Mouse (Mus musculus) limb, embryonic 14.5 days (tissue): ENCODE results near the gene Uchl3. TPM values are rescaled to one million over a fixed set of nuclear protein-coding genes. Genes with fewer than 3 reads are reported as not detected.

Source experiments
- ATAC-seq: fragments of 200-750 bp; cut with Nextera tagmentation; 2 replicates; pipeline ENCODE4 v1.8.0; 2017; ENCODE audit warnings: low read depth, moderate number of reproducible peaks, moderate TSS enrichment; ENCODE audit not compliant: low FRiP score
- DNase-seq: peaks from one replicate; pipeline ENCODE4 v3.0.0-alpha.2; 2015; ENCODE audit warnings: low spot score
- H3K27ac ChIP-seq: fragments of 300-500 bp; sonication (generic); replicated peaks from 2 replicates; pipeline ENCODE4 v1.5.1; 2014; ENCODE audit warnings: low read depth, mild to moderate bottlenecking, low read length, moderate library complexity, mixed read lengths
- H3K27me3 ChIP-seq: fragments of 300-500 bp; sonication (generic); 2 replicates; pipeline ENCODE4 v1.6.1; 2014; ENCODE audit warnings: low read length, mixed read lengths; ENCODE audit not compliant: control insufficient read depth, insufficient read depth
- H3K36me3 ChIP-seq: fragments of 300-500 bp; sonication (generic); 2 replicates; pipeline ENCODE4 v1.6.1; 2014; ENCODE audit warnings: mild to moderate bottlenecking, low read length, moderate library complexity, mixed read lengths; ENCODE audit not compliant: control insufficient read depth, insufficient read depth
- H3K4me1 ChIP-seq: fragments of 300-500 bp; sonication (generic); 2 replicates; pipeline ENCODE4 v1.6.1; 2014; ENCODE audit warnings: antibody characterized with exemption, low read length, mixed read lengths; ENCODE audit not compliant: control insufficient read depth, insufficient read depth
- H3K4me2 ChIP-seq: fragments of 300-500 bp; sonication (generic); replicated peaks from 2 replicates; pipeline ENCODE4 v1.6.1; 2014; ENCODE audit warnings: low read depth, mild to moderate bottlenecking, low read length, moderate library complexity; ENCODE audit not compliant: severe bottlenecking
- H3K4me3 ChIP-seq: fragments of 300-500 bp; sonication (generic); replicated peaks from 2 replicates; pipeline ENCODE4 v1.5.1; 2014; ENCODE audit warnings: low read length
- H3K9ac ChIP-seq: fragments of 300-500 bp; sonication (generic); 2 replicates; pipeline ENCODE4 v1.6.1; 2014; ENCODE audit warnings: mild to moderate bottlenecking, low read depth, low read length, moderate library complexity; ENCODE audit not compliant: severe bottlenecking
- H3K9me3 ChIP-seq: fragments of 300-500 bp; sonication (generic); 2 replicates; pipeline ENCODE4 v1.6.1; 2016; ENCODE audit warnings: low read length; ENCODE audit not compliant: control insufficient read depth
- POLR2A ChIP-seq: fragments of 200-500 bp; IDR thresholded peaks from 2 replicates; pipeline ENCODE4 v1.8.0; 2012; ENCODE audit warnings: inconsistent platforms, mild to moderate bottlenecking, moderate library complexity, borderline replicate concordance; ENCODE audit not compliant: insufficient read depth, insufficient read length; ENCODE audit errors: extremely low read depth
- WGBS: fragments of 180-500 bp; shearing (Covaris S2); extraction: QIAGEN DNeasy Blood & Tissue Kit; methylation state at CpG from one replicate; pipeline ENCODE4 v1.1.7; 2014; 5-methylcytosine and 5-hydroxymethylcytosine counted together
- polyA plus RNA-seq, 2 experiments: library from polyadenylated mRNA; depleted of rRNA in 1 of 2; stranded (reverse) in 1 of 2; unstranded in 1 of 2; fragments of >200 nt; fragmentation: Nextera tagmentation in 1 of 2; extraction: Ambion mirVana in 1 of 2; gene quantifications; 2 replicates each; pipeline versions ENCODE4 v1.2.1 to v1.2.3; 2012 to 2014

The Uchl3 gene
- polyA plus RNA-seq, 2 experiments: 61.5 to 115 TPM

GRCm38 (mm10) chr14:101668626-101669025 lies 14.9 kb downstream of the Uchl3 start:
- WGBS: 93% methylated on average over 7 of the region's 7 CpGs
- Histone ChIP-seq H3K27ac (no peak overlapping the region), H3K4me1 (no peaks in the 10 kb centered on the region), H3K4me3 (no peak overlapping the region), H3K4me2 (no peak overlapping the region), H3K27me3 (no peaks in the 10 kb centered on the region), H3K9ac (no peak overlapping the region), H3K9me3 (no peaks in the 10 kb centered on the region), H3K36me3 (peaks cover 17% of the 10 kb centered on the region)
- ATAC-seq (no peak), DNase-seq (no peak)
- no peak for TF ChIP-seq POLR2A

GRCm38 (mm10) chr14:101672226-101672625 lies 18.5 kb downstream of the Uchl3 start:
- WGBS: 82% methylated on average over 1 of the region's 1 CpGs
- no peak overlapping the region for H3K4me3 ChIP-seq
- no peaks in the 10 kb centered on the region for H3K9me3 ChIP-seq
- no peaks in the 10 kb centered on the region for H3K4me1 ChIP-seq
- no peak for TF ChIP-seq POLR2A
- peaks cover 19% of the 10 kb centered on the region for H3K36me3 ChIP-seq
- ATAC-seq (no peak), DNase-seq (no peak)
- H3K27me3 ChIP-seq: no peaks in the 10 kb centered on the region
- H3K4me2 ChIP-seq: no peak overlapping the region
- no peak overlapping the region for H3K27ac ChIP-seq
- H3K9ac ChIP-seq: no peak overlapping the region

GRCm38 (mm10) chr14:101687696-101688095 lies 33.9 kb downstream of the Uchl3 start:
- H3K4me3 ChIP-seq: no peak overlapping the region
- no peak overlapping the region for H3K9ac ChIP-seq
- ATAC-seq (no peak), DNase-seq (no peak)
- no peak overlapping the region for H3K4me2 ChIP-seq
- H3K4me1 ChIP-seq: no peaks in the 10 kb centered on the region
- no peak for TF ChIP-seq POLR2A
- WGBS: 93% methylated on average over 6 of the region's 6 CpGs
- H3K36me3 ChIP-seq: peaks cover 7% of the 10 kb centered on the region
- no peaks in the 10 kb centered on the region for H3K9me3 ChIP-seq
- no peak overlapping the region for H3K27ac ChIP-seq
- H3K27me3 ChIP-seq: no peaks in the 10 kb centered on the region

GRCm38 (mm10) chr14:101688406-101688805 lies 34.6 kb downstream of the Uchl3 start:
- Histone ChIP-seq H3K27ac (no peak overlapping the region), H3K9ac (no peak overlapping the region), H3K36me3 (peaks cover 7% of the 10 kb centered on the region), H3K4me3 (no peak overlapping the region), H3K9me3 (no peaks in the 10 kb centered on the region), H3K27me3 (no peaks in the 10 kb centered on the region), H3K4me2 (no peak overlapping the region), H3K4me1 (no peaks in the 10 kb centered on the region)
- WGBS: 83% methylated on average over 2 of the region's 2 CpGs
- DNase-seq (no peak), ATAC-seq (no peak)
- no peak for TF ChIP-seq POLR2A

GRCm38 (mm10) chr14:101704479-101704878 lies 50.7 kb downstream of the Uchl3 start:
- Histone ChIP-seq H3K27ac (no peak overlapping the region), H3K9ac (no peak overlapping the region), H3K4me1 (no peaks in the 10 kb centered on the region), H3K9me3 (no peaks in the 10 kb centered on the region), H3K4me2 (no peak overlapping the region), H3K27me3 (no peaks in the 10 kb centered on the region), H3K4me3 (no peak overlapping the region), H3K36me3 (no peaks in the 10 kb centered on the region)
- 77% methylated on average over 4 of the region's 4 CpGs for WGBS
- no peak for TF ChIP-seq POLR2A
- ATAC-seq (no peak), DNase-seq (no peak)

- no peak for ATAC-seq
Measured at GRCm38 (mm10) chr14:101707088-101707487, 53.3 kb downstream of the Uchl3 start.

More at GRCm38 (mm10) chr14:101707088-101707487, 53.3 kb downstream of the Uchl3 start:
- Histone ChIP-seq H3K4me2 (no peak overlapping the region), H3K4me1 (no peaks in the 10 kb centered on the region), H3K9me3 (no peaks in the 10 kb centered on the region), H3K9ac (no peak overlapping the region), H3K27ac (no peak overlapping the region), H3K4me3 (no peak overlapping the region), H3K27me3 (no peaks in the 10 kb centered on the region), H3K36me3 (no peaks in the 10 kb centered on the region)
- TF ChIP-seq POLR2A: no peak
- 87% methylated on average over 5 of the region's 5 CpGs for WGBS
- no peak for DNase-seq
